Mouse (Mus musculus) hindbrain, embryonic 13.5 days (tissue): ENCODE data around the gene Dnaaf2. TPM values are rescaled to one million over a fixed set of nuclear protein-coding genes. Genes with fewer than 3 reads are reported as not detected.

ENCODE experiments used
- ATAC-seq: fragments of 200-750 bp; cut with Nextera tagmentation; 2 replicates; pipeline ENCODE4 v1.8.0; 2017; ENCODE audit warnings: moderate TSS enrichment; ENCODE audit not compliant: low FRiP score
- H3K27ac ChIP-seq: fragments of 300-500 bp; sonication (generic); 2 replicates; pipeline ENCODE4 v1.5.1; 2015; ENCODE audit warnings: inconsistent platforms, mild to moderate bottlenecking, moderate library complexity
- H3K27me3 ChIP-seq: fragments of 300-500 bp; sonication (generic); 2 replicates; pipeline ENCODE4 v1.6.1; 2015; ENCODE audit warnings: mild to moderate bottlenecking, inconsistent platforms
- H3K36me3 ChIP-seq: fragments of 300-500 bp; sonication (generic); 2 replicates; pipeline ENCODE4 v1.6.1; 2015; ENCODE audit warnings: mild to moderate bottlenecking, inconsistent platforms
- H3K4me1 ChIP-seq: fragments of 300-500 bp; sonication (generic); replicated peaks from 2 replicates; pipeline ENCODE4 v1.6.1; 2015; ENCODE audit warnings: inconsistent platforms
- H3K4me2 ChIP-seq: fragments of 300-500 bp; sonication (generic); 2 replicates; pipeline ENCODE4 v1.6.1; 2015; ENCODE audit warnings: inconsistent platforms, mild to moderate bottlenecking, moderate library complexity
- H3K4me3 ChIP-seq: fragments of 300-500 bp; sonication (generic); 2 replicates; pipeline ENCODE4 v1.5.1; 2015; ENCODE audit warnings: mild to moderate bottlenecking, inconsistent platforms
- H3K9ac ChIP-seq: fragments of 300-500 bp; sonication (generic); 2 replicates; pipeline ENCODE4 v1.6.1; 2015; ENCODE audit warnings: mild to moderate bottlenecking, inconsistent platforms
- H3K9me3 ChIP-seq: fragments of 300-500 bp; sonication (generic); 2 replicates; pipeline ENCODE4 v1.6.1; 2016; ENCODE audit warnings: inconsistent platforms
- WGBS: fragments of 180-500 bp; shearing (Covaris S2); methylation state at CpG from one replicate; pipeline ENCODE4 v1.1.7; 2015; 5-methylcytosine and 5-hydroxymethylcytosine counted together
- polyA plus RNA-seq: library from polyadenylated mRNA; unstranded; fragments of >200 nt; fragmentation: Nextera tagmentation; extraction: Ambion mirVana; gene quantifications from 2 replicates; pipeline ENCODE4 v1.2.1, GENCODE M21; 2015

Dnaaf2 gene
- polyA plus RNA-seq, 1 experiment from 2014 or later = 8.9 TPM

DNA sequence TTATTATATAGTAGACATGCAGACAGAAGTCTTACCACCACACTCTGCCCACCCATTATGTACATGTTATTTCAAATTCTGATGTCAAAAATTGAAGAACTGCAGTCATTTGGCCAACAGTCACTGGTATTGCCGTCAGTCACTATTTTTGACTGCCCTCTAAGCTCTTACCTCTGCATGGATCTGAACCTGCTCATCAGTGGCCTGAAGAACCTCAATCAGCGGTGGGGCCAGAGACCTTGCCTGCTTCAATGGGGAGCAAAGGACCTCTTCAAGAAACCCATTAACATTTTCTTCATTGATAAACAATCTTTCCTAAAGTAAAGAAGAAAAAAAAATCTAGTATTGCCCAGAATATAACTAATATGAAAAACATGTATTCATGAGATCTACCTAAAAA lies 5.6 kb downstream of the Dnaaf2 start:
- Histone ChIP-seq H3K36me3 (peaks cover 22% of the 10 kb centered on the region), H3K4me3 (no peak overlapping the region), H3K27me3 (no peaks in the 10 kb centered on the region), H3K27ac (no peak overlapping the region), H3K4me2 (no peak overlapping the region), H3K4me1 (peaks cover 17% of the 10 kb centered on the region), H3K9ac (no peak overlapping the region), H3K9me3 (no peaks in the 10 kb centered on the region)
- no peak for ATAC-seq
- WGBS = 92% methylated on average over 2 of the region's 2 CpGs

DNA sequence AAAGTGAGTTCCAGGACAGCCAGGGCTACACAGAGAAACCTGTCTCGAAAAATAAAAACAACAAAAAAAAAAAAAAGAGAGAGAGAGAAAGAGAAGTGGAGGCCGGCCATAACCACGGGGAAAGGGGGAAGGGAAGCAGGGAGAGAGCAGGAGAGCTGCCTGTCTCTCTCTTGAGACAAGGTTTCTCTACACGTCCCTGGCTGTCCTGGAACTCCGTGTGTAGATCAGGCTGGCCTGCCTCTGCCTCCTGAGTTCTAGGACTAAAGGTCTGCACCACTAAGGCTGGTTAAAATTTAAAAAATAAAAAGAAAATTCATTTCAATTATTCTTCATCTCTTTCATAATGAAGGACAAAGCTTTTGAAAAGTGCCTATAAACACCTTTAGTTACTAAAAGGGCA lies 6.8 kb downstream of the Dnaaf2 start:
- ATAC-seq = no peak
- Histone ChIP-seq H3K9me3 (no peaks in the 10 kb centered on the region), H3K9ac (no peak overlapping the region), H3K4me3 (no peak overlapping the region), H3K27ac (no peak overlapping the region), H3K4me2 (no peak overlapping the region), H3K27me3 (no peaks in the 10 kb centered on the region), H3K4me1 (peaks cover 25% of the 10 kb centered on the region), H3K36me3 (peaks cover 22% of the 10 kb centered on the region)
- 91% methylated on average over 5 of the region's 5 CpGs for WGBS

DNA sequence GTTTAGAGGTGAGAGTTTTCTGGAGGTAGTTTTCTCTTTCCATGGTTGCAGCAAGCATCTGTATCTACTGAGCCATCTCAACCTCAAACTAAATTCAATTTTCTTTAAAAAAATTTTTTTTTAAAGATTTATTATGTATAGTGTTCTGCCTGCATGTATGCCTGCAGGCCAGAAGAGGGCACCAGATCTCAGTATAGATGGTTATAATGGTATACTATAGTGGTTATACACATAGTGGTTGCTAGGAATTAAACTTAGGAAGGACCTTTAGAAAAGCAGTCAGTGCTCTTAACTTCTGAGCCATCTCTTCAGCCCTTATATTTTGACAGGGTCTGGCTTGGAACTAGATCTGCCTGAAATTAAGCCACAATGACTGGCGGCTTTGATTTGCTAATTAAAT lies 7.7 kb downstream of the Dnaaf2 start:
- Histone ChIP-seq H3K4me1 (peaks cover 19% of the 10 kb centered on the region), H3K4me3 (no peak overlapping the region), H3K27ac (no peak overlapping the region), H3K27me3 (no peaks in the 10 kb centered on the region), H3K9me3 (no peaks in the 10 kb centered on the region), H3K9ac (no peak overlapping the region), H3K4me2 (no peak overlapping the region), H3K36me3 (peaks cover 22% of the 10 kb centered on the region)
- WGBS = 100% methylated on average over 1 of the region's 1 CpGs
- ATAC-seq = no peak

DNA sequence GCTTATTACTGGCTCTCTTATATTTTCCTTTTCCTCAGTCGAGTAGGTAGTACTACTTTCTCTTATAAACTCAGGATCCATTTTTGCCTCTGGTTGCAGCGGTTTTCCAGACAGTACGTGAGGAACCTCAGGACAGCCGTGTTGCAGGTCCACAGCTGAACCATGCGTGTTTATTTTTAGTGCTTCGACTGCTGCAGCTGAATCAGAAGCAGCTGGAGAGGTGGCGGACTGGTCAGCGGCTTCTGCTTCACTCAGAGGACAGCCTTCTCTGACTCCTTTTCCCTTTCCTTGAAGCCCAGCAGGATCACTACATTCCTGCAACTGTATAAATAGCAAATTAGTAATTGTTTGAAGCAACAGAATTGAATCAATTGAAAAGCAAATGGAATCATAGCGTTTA lies 8.2 kb downstream of the Dnaaf2 start:
- Histone ChIP-seq H3K4me1 (peaks cover 21% of the 10 kb centered on the region), H3K4me2 (no peak overlapping the region), H3K27ac (no peak overlapping the region), H3K4me3 (no peak overlapping the region), H3K9me3 (no peaks in the 10 kb centered on the region), H3K27me3 (no peaks in the 10 kb centered on the region), H3K36me3 (peaks cover 22% of the 10 kb centered on the region), H3K9ac (no peak overlapping the region)
- no peak for ATAC-seq
- WGBS = 90% methylated on average over 9 of the region's 9 CpGs

DNA sequence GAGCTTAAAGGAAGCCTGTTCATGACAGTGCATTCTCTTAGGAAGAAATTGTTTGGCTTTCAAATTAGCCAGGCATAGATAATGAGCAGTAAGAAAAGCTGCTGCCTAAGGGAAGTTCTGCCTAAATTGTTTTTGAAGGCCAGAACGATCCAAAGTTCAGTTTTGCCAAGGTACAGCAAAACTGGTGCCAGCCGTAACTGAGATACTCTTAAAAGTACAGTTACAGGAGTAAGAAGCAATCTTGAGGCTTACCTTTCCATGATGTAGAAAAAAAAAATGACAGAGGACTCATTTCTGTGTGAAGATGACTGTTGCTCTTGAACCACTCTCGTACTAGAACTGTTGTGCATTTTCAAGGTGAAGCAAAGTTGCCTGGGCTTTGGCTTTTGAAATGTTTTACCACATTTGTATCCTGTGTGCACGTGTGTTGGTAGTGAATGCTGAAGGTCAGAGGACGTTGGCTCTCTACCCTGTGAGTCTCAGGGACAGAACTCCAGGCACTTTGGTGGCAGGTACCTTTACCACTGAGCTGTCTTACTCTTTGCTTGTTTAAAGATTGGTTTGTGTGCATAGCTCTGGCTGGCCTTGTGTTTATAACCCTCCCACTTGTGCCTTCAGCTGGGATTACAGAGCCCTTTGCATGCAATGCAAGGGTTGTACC lies 11.3 kb downstream of the Dnaaf2 start:
- H3K4me1 ChIP-seq = peaks cover 30% of the 10 kb centered on the region
- H3K27ac ChIP-seq = no peak overlapping the region
- WGBS = 78% methylated on average over 5 of the region's 5 CpGs
- peaks cover 22% of the 10 kb centered on the region for H3K36me3 ChIP-seq
- no peaks in the 10 kb centered on the region for H3K27me3 ChIP-seq
- ATAC-seq = no peak
- H3K4me3 ChIP-seq = no peak overlapping the region
- H3K9ac ChIP-seq = no peak overlapping the region; the same call in 1 of the 2 replicates
- no peaks in the 10 kb centered on the region for H3K9me3 ChIP-seq
- H3K4me2 ChIP-seq = peak overlapping the region; percentile 20; the same call in 1 of the 2 replicates

DNA sequence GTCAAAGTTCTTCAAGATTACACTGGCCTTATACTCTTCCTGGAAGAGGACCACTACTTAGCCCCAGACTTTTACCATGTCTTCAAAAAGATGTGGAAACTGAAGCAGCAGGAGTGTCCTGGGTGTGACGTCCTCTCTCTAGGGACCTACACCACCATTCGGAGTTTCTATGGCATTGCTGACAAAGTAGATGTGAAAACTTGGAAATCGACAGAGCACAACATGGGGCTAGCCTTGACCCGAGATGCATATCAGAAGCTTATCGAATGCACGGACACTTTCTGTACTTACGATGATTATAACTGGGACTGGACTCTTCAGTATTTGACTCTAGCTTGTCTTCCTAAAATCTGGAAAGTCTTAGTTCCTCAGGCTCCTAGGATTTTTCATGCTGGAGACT lies 12.9 kb downstream of the Dnaaf2 start:
- Histone ChIP-seq H3K9me3 (no peaks in the 10 kb centered on the region), H3K9ac (peak overlapping the region; percentile 96), H3K36me3 (peaks cover 26% of the 10 kb centered on the region), H3K4me2 (peak overlapping the region; percentile 67), H3K27me3 (no peaks in the 10 kb centered on the region), H3K4me3 (peak overlapping the region; percentile 90), H3K4me1 (peaks cover 30% of the 10 kb centered on the region), H3K27ac (no peak overlapping the region)
- no peak for ATAC-seq
- 74% methylated on average over 7 of the region's 7 CpGs for WGBS

DNA sequence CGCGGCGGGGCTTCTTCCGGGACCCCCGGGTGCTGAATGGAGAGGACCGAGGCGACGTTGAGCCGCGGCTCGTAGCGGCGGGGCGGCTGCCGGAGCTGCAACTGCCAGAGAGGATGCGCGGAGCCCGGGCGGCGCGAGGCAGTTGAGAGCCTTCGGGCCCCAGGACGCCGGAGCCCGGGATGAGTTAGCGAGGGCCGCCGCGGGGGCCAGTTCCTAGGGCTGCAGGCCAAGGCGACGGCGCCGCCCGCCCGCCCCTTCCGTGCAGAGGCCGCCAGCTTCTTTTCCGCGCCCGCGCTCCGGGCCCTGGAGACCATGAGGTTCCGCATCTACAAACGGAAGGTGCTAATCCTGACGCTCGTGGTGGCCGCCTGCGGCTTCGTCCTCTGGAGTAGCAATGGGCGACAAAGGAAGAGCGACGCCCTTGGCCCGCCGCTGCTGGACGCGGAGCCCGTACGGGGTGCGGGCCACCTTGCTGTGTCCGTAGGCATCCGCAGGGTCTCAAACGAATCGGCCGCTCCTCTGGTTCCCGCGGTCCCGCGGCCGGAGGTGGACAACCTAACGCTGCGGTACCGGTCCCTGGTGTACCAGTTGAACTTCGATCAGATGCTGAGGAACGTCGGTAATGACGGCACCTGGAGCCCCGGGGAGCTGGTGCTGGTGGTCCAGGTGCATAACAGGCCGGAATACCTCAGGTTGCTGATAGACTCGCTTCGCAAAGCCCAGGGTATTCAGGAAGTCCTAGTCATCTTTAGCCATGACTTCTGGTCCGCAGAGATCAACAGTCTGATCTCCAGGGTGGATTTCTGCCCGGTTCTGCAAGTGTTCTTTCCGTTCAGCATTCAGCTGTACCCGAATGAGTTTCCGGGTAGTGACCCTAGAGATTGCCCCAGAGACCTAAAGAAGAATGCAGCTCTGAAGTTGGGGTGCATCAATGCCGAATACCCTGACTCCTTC lies 13.6 kb downstream of the Dnaaf2 start:
- WGBS = 2% methylated on average over 74 of the region's 86 CpGs
- Histone ChIP-seq H3K4me3 (peak overlapping the region; percentile 90), H3K27me3 (no peaks in the 10 kb centered on the region), H3K4me1 (peaks cover 30% of the 10 kb centered on the region), H3K4me2 (peak overlapping the region; percentile 67), H3K36me3 (peaks cover 20% of the 10 kb centered on the region), H3K27ac (peak overlapping the region; percentile 95), H3K9me3 (no peaks in the 10 kb centered on the region), H3K9ac (peak overlapping the region; percentile 96)
- ATAC-seq = peak; percentile 65

DNA sequence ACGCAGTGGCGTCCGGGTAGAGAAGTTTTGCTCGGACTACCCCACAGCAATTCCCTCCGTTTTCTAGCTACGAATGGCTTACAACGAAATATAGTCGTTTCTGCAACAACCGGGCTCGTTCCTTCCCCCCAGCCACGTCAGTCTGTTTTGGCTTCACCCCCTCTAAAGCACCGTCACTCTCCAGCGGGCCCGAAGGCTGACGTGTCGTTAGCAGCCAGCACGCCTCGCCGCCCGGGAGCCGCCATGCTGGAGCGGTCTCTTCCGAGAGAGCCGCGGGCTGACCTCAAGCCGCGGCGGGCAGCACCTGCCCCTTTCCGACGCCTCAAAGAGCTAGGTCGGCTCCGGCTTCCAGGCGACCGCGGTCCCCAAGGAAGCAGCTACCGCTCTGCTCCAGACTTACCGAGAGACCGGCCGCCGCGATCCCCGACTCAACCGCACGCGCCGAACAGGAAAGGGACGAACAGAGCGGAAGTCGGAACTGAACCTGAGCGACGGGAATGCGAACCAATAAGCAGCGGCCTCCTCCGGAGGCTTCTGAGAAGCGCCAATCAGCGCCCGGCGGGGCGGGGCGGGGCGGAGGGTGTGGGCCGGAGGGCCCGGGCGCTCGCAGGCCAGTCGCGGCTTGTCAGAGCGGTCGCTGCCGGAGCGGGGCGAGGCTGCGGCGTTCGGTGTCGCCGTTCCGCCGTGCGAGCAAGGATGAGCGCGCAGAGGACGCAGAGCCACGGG lies 14.5 kb downstream of the Dnaaf2 start, which contains the start of the genes Rpl36al and Mgat2:
Gene Rpl36al, minus strand, starts transcription at position 501 of the 726 bp plus-strand sequence.
Gene Mgat2, plus strand, starts transcription at position 575 of the 726 bp plus-strand sequence.
- peaks cover 30% of the 10 kb centered on the region for H3K4me1 ChIP-seq

DNA sequence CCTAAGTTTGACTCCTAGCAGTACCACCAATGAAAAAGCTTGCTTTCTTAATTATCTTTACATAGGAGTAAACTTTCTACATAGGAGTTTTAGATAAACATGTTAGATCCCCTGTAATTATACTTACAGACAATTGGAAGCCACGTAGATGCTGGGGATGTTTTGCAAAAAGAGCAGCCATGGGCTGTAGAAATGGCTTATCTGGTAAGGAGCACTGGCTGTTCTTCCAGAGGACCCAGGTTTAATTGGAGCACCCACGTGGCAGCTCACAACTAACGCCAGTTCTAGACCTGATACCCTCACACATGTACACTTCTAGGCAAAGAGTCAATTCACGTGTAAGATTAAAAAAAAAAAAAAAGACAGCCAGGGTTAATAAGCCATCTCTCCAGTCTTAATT lies 16.4 kb downstream of the Dnaaf2 start:
- no peaks in the 10 kb centered on the region for H3K9me3 ChIP-seq
- 95% methylated on average over 4 of the region's 4 CpGs for WGBS
- H3K9ac ChIP-seq = no peak overlapping the region
- H3K4me1 ChIP-seq = peaks cover 18% of the 10 kb centered on the region
- H3K4me2 ChIP-seq = no peak overlapping the region
- no peak for ATAC-seq
- no peak overlapping the region for H3K4me3 ChIP-seq
- no peak overlapping the region for H3K27ac ChIP-seq
- no peaks in the 10 kb centered on the region for H3K27me3 ChIP-seq
- H3K36me3 ChIP-seq = peaks cover 9% of the 10 kb centered on the region

More for the DNA sequence above, 14.5 kb downstream of the Dnaaf2 start, which contains the start of the genes Rpl36al and Mgat2:
- no peaks in the 10 kb centered on the region for H3K27me3 ChIP-seq
- H3K27ac ChIP-seq = peak within 1 kb of the TSS; percentile 95
- H3K4me3 ChIP-seq = peak within 1 kb of the TSS; percentile 90
- H3K4me2 ChIP-seq = peak within 1 kb of the TSS; percentile 90
- under 1% methylated on average over 83 of the region's 84 CpGs for WGBS
- ATAC-seq = peak; percentile 99
- peaks cover 14% of the 10 kb centered on the region for H3K36me3 ChIP-seq
- H3K9me3 ChIP-seq = no peaks in the 10 kb centered on the region
- peak within 1 kb of the TSS; percentile 96 for H3K9ac ChIP-seq

DNA sequence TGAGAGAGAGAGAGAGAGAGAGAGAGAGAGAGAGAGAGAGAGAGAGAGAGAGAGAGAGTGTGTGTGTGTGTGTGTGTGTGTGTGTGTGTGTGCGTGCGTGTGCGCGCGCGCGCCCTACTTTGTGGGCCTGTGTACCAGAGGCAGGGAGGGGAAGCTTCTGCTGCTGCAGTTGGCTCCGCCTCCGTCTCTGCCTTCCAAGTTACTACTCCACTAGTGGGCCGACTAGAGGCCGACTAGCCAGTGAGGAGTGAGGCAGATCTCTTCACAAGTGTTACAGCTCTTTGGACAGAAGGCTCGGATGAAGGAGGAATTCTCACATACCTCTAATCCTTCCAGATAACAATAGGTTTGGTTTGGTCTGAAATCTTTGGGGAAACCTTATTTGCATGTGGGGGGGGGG lies 18.9 kb downstream of the Dnaaf2 start:
- Histone ChIP-seq H3K9me3 (no peaks in the 10 kb centered on the region), H3K27me3 (no peaks in the 10 kb centered on the region), H3K4me1 (peaks cover 6% of the 10 kb centered on the region), H3K27ac (no peak overlapping the region), H3K36me3 (peaks cover 9% of the 10 kb centered on the region), H3K4me2 (no peak overlapping the region), H3K4me3 (no peak overlapping the region), H3K9ac (no peak overlapping the region)
- 85% methylated on average over 12 of the region's 12 CpGs for WGBS
- no peak for ATAC-seq

DNA sequence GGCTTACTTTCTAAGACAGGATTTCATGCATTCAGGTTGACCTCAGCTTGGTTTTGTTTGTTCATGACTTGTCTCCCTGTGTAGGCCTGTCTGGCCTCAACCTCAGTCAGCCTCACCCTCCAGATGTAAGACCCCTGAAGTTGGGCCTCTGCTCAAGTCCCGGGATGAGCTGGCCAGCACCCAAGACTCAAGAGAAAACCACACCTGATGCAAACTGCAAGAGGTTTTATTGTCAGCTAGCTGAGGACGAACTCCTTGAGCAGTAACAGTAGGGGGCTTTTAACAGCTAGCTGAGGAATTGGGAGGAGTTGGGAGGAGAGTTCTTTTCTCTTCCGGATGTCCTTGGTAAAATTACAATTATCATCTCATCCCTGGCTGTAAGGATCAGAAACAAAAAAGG lies 20.7 kb downstream of the Dnaaf2 start:
- no peak overlapping the region for H3K4me2 ChIP-seq
- no peak overlapping the region for H3K4me3 ChIP-seq
- peaks cover 9% of the 10 kb centered on the region for H3K36me3 ChIP-seq
- H3K9me3 ChIP-seq = no peaks in the 10 kb centered on the region
- H3K27ac ChIP-seq = no peak overlapping the region
- no peak for ATAC-seq
- H3K27me3 ChIP-seq = no peaks in the 10 kb centered on the region
- 83% methylated on average over 3 of the region's 3 CpGs for WGBS
- H3K4me1 ChIP-seq = no peaks in the 10 kb centered on the region
- no peak overlapping the region for H3K9ac ChIP-seq

DNA sequence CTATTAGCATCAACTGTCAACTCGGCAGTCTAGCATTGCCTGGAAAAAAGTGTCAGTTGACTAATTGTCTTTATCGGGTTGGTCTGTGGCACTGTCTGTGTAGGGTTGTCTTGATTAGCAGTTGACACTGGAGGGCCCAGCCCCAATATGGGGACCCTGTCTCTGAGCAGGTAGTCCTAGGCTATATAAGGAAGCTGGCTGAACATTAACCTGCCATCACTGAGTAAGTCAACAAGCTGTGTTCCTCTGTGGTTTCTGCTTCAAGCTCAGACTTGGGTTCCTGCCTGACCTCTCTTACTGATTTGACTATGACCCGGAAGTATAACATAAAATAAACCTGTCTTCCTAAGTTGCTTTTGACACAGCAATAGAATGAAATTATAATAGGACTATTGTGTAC lies 22.3 kb downstream of the Dnaaf2 start:
- Histone ChIP-seq H3K9me3 (no peaks in the 10 kb centered on the region), H3K27me3 (no peaks in the 10 kb centered on the region), H3K4me1 (no peaks in the 10 kb centered on the region), H3K4me3 (no peak overlapping the region), H3K4me2 (no peak overlapping the region), H3K9ac (no peak overlapping the region), H3K36me3 (peaks cover under 1% of the 10 kb centered on the region; the same call in 1 of the 2 replicates), H3K27ac (no peak overlapping the region)
- WGBS = 97% methylated on average over 3 of the region's 3 CpGs
- ATAC-seq = no peak
